Mouse (Mus musculus): ENCODE results near the gene Slc48a1.

GRCm38 (mm10) chr15:97832764-97833479 lies 54.6 kb downstream of the Slc48a1 start:
- TF ChIP-seq POLR2A (IDR thresholded peaks at IDR 0.05; ENCODE audit: control insufficient read depth in 1 of 2, insufficient read depth in 1 of 2, low read depth in 1 of 2, low read length in 2 of 2, poor library complexity in 1 of 2) (no peak; a peak in 2 of 4 replicates), SIN3A (IDR thresholded peaks at IDR 0.05; ENCODE audit: low read length) (no peak; the same call in 1 of the 2 replicates), EP300 (IDR thresholded peaks at IDR 0.05; ENCODE audit: low read depth in 1 of 2, low read length in 2 of 2) (no peak), CTCF (IDR thresholded peaks at IDR 0.05 in 2 of 3, conservative IDR thresholded peaks at IDR 0.05 in 1 of 3; ENCODE audit: control insufficient read depth in 1 of 3, insufficient read depth in 1 of 3, low read depth in 2 of 3, low read length in 3 of 3, poor library complexity in 1 of 3, severe bottlenecking in 1 of 3) (no peak), MAX (IDR thresholded peaks at IDR 0.05; ENCODE audit: low read length) (no peak)

All from MEL (cell line).